Mouse (Mus musculus) G1E (cell line): ENCODE results near the gene Vps11. TPM values are rescaled to one million over a fixed set of nuclear protein-coding genes. Genes with fewer than 3 reads are reported as not detected.
"Not testable (repeated sequence)": the region's sequence is repeated elsewhere in the genome, so short reads cannot be mapped to it uniquely, and the experiment has no call there.

Experiments
- ATAC-seq: 2 replicates; pipeline ENCODE4 v1.8.0; 2016; ENCODE audit warnings: mild to moderate bottlenecking; ENCODE audit not compliant: insufficient number of reproducible peaks, poor library complexity, low FRiP score, severe bottlenecking; ENCODE audit errors: extremely low read depth
- DNase-seq: peaks from one replicate; pipeline ENCODE4 v3.0.0; 2012; ENCODE audit warnings: low spot score
- H3K27me3 ChIP-seq: 2 replicates; pipeline ENCODE4 v1.6.1; 2012; ENCODE audit warnings: mild to moderate bottlenecking, low read length, inconsistent platforms; ENCODE audit not compliant: insufficient read depth
- H3K36me3 ChIP-seq: replicated peaks from 2 replicates; pipeline ENCODE3; 2012; ENCODE audit warnings: mild to moderate bottlenecking, inconsistent platforms
- H3K4me1 ChIP-seq: 2 replicates; pipeline ENCODE4 v1.6.1; 2012; ENCODE audit warnings: low read depth, low read length, inconsistent platforms, mixed read lengths; ENCODE audit not compliant: insufficient read depth
- H3K4me3 ChIP-seq: 2 replicates; pipeline ENCODE4 v1.5.1; 2012; ENCODE audit warnings: low read depth, mild to moderate bottlenecking, inconsistent platforms, low read length, moderate library complexity, mixed read lengths
- H3K9me3 ChIP-seq: replicated peaks from 2 replicates; pipeline ENCODE4 v1.6.1; 2012; ENCODE audit warnings: inconsistent platforms
- CTCF ChIP-seq: IDR thresholded peaks from 2 replicates; pipeline ENCODE4 v1.5.1; 2012; ENCODE audit warnings: low read depth, low read length, inconsistent platforms, mixed read lengths
- GATA1 ChIP-seq: IDR thresholded peaks from 2 replicates; pipeline ENCODE4 v1.6.1; 2012; ENCODE audit warnings: borderline replicate concordance, low read length, inconsistent platforms, mixed read lengths
- GATA2 ChIP-seq: IDR thresholded peaks from 2 replicates; pipeline ENCODE4 v1.6.1; 2012; ENCODE audit warnings: low read depth, low read length, inconsistent platforms, borderline replicate concordance
- POLR2AphosphoS5 ChIP-seq: IDR thresholded peaks from 2 replicates; pipeline ENCODE4 v1.6.1; 2012; ENCODE audit warnings: low read depth, low read length, inconsistent platforms; ENCODE audit not compliant: insufficient replicate concordance
- TAL1 ChIP-seq: conservative IDR thresholded peaks from 2 replicates; pipeline ENCODE4 v1.6.1; 2012; ENCODE audit warnings: low read depth, low read length, inconsistent platforms, mixed read lengths
- polyA plus RNA-seq: library from polyadenylated mRNA; stranded (reverse); fragments of >175 nt; gene quantifications from 2 replicates; pipeline ENCODE4 v1.2.3, GENCODE M21; 2012
- total RNA-seq, 2 experiments: library from RNA; stranded (forward) in 1 of 2; stranded (reverse) in 1 of 2; fragments of 200-1000 nt in 1 of 2; fragments of >200 nt in 1 of 2; fragmentation: Nextera tagmentation in 1 of 2; gene quantifications; 2 replicates each; pipeline ENCODE4 v1.2.3; 2014 to 2017

Vps11 gene
- total and polyA plus RNA-seq, 3 experiments, result 7.7 to 27.0 (median 15.7) TPM

GRCm38 (mm10) chr9:44324147-44324546 is 37.3 kb downstream of the Vps11 start:
- H3K4me3 ChIP-seq, result no peak overlapping the region
- H3K9me3 ChIP-seq, result no peaks in the 10 kb centered on the region
- ATAC-seq (no peak), DNase-seq (no peak)
- H3K4me1 ChIP-seq, result peaks cover 48% of the 10 kb centered on the region
- TF ChIP-seq GATA2 (no peak), GATA1 (no peak), POLR2AphosphoS5 (no peak), CTCF (no peak), TAL1 (no peak)
- H3K27me3 ChIP-seq, result no peaks in the 10 kb centered on the region
- H3K36me3 ChIP-seq, result peaks cover 13% of the 10 kb centered on the region

- ATAC-seq, H3K4me3 ChIP-seq, H3K9me3 ChIP-seq, H3K36me3 ChIP-seq, DNase-seq, H3K27me3 ChIP-seq: not testable (repeated sequence)
- H3K4me1 ChIP-seq, result peaks cover 50% of the 10 kb centered on the region
Measured at GRCm38 (mm10) chr9:44323656-44324055, 37.8 kb downstream of the Vps11 start.

GRCm38 (mm10) chr9:44320799-44321133 is 40.7 kb downstream of the Vps11 start:
- no peaks in the 10 kb centered on the region for H3K27me3 ChIP-seq
- DNase-seq, result no peak
- H3K9me3 ChIP-seq, result no peaks in the 10 kb centered on the region
- H3K4me3 ChIP-seq, result peak overlapping the region; percentile 89; the same call in 1 of the 2 replicates
- peaks cover 21% of the 10 kb centered on the region for H3K36me3 ChIP-seq
- no peak for ATAC-seq
- H3K4me1 ChIP-seq, result peaks cover 48% of the 10 kb centered on the region
- TF ChIP-seq TAL1, result no peak
- TF ChIP-seq GATA2, result no peak
- no peak for TF ChIP-seq CTCF
- no peak for TF ChIP-seq GATA1
- TF ChIP-seq POLR2AphosphoS5, result no peak

DNA sequence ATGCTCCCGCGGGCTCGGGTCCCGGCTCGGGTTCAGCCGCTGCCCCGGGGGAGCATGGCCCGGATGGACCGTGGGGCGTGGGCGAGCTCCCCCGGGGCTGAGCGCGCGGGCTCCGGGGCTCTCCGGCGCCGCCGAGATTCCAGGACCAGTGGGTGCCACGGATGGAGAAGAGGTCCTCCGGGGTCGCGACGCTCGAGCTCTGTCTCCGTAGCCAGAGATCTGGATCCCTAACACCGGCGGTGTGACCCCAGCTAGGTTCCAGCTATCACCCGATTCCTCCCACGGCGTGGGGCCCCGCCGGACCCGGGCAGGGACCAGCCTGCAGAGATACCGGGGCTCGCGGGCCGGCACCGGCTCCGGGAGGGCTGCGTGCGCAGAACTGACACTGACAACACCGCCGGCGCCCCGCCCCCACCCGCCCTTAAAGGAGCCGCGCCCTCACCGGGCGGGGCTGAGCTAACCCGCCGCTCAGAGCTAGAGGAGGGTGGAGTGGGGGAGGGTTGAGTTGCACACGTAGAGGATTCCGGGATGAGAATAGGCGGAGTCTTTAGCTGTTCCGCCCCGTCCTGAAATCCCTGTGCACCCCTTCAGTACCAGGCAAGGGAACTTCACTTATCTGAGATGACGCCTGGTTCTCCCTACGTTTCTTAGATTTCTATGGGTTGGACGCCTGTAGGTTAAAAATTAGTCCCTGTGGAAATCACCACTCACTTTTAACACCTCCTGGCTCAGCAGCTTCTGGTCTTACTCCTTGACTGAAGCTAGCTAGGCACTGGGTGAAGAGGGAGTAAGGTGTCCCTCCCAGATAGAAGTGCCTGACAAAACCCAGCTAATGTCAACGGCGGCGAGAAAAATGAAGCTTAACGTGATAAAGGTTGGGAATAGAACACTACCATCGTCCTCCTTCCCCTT is 41.3 kb downstream of the Vps11 start, which contains the start of gene C2cd2l:
TSS of gene C2cd2l (minus strand) at position 399 of the 912 bp plus-strand sequence.
- TF ChIP-seq CTCF, result no peak
- TF ChIP-seq GATA2, result no peak
- TF ChIP-seq GATA1, result no peak
- no peak for TF ChIP-seq POLR2AphosphoS5
- no peak for TF ChIP-seq TAL1
- H3K27me3 ChIP-seq, result no peaks in the 10 kb centered on the region
- H3K36me3 ChIP-seq, result peaks cover 27% of the 10 kb centered on the region
- H3K4me3 ChIP-seq, result peak within 1 kb of the TSS; percentile 89
- DNase-seq (peak; percentile 87), ATAC-seq (peak; percentile 93)
- H3K4me1 ChIP-seq, result peaks cover 45% of the 10 kb centered on the region
- no peaks in the 10 kb centered on the region for H3K9me3 ChIP-seq

DNA sequence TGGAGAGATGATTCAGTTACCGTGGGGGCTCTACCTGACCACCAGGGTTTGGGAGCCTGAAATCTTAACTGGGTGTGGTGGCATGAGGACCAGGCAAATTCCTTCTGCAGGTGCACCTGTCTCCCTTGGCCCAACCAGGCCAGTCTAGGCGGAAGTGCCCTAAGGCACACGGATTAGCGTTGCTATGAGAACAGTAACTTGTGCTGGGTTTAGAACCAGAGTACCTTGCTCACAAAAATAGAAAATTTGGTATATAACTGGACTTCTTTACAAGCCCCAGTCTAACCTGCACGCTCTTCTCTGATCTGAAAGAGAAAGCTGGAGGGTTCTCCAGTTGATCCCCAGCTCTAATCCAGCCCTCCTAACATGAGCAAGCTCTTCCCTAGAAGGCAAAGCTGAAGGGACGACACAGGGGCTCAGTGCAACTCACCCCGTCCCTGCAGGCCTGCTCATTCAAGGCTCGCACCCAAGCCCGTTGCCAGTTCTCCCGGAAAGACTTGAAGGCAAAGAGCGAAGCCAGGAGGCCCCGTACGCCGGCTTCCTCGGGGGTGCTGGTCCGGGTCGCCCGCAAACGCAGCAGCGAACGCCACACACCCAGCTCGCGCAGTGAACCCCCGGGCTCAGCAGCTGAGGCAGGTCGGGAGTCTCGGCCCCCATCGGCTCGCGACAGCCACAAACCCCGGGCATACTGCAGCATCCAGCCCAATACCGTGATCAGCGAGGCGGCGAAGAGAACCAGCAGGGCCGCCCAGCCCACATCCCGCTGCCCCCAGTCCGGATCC is 42.2 kb downstream of the Vps11 start:
- Histone ChIP-seq H3K27me3 (no peaks in the 10 kb centered on the region), H3K9me3 (no peaks in the 10 kb centered on the region), H3K4me3 (peak overlapping the region; percentile 89), H3K4me1 (peaks cover 45% of the 10 kb centered on the region), H3K36me3 (peaks cover 35% of the 10 kb centered on the region)
- DNase-seq, result peak; percentile 51
- TF ChIP-seq GATA2 (no peak), GATA1 (no peak), POLR2AphosphoS5 (no peak), TAL1 (no peak), CTCF (no peak)
- no peak for ATAC-seq

DNA sequence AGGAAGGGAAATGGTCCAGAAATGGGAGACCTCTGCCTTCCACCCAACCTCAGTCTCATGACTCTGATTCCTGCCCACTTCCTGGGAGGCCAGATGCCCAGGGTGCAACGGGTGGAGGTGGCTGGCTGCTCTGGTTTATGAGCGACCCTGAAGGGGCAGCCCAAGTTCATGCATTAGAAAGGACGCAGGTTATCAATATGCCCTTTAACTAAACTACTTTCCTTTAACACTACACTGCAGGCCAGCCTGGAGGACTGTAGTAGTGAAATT is 42.7 kb downstream of the Vps11 start:
- peaks cover 43% of the 10 kb centered on the region for H3K4me1 ChIP-seq
- TF ChIP-seq GATA2 (no peak), GATA1 (no peak), POLR2AphosphoS5 (no peak), TAL1 (no peak), CTCF (no peak)
- DNase-seq (no peak), ATAC-seq (no peak)
- H3K36me3 ChIP-seq, result peaks cover 41% of the 10 kb centered on the region
- H3K9me3 ChIP-seq, result no peaks in the 10 kb centered on the region
- H3K4me3 ChIP-seq, result peak overlapping the region; percentile 89; the same call in 1 of the 2 replicates
- no peaks in the 10 kb centered on the region for H3K27me3 ChIP-seq
